13 mouse cellular contexts compared by ENCODE assay signal in genomic region chr14:54885309-54885708, GRCm38 (mm10). TPM values are rescaled to one million over a fixed set of nuclear protein-coding genes. Genes with fewer than 3 reads are reported as not detected.
DNase-seq lines count a peak whose midpoint lies in the region; ATAC-seq lines count a peak whose summit lies in the region.
"Had no signal": no experiment of that assay in that cellular context is flagged by ENCODE, and none has a peak within 500 bp of the region (broad histone marks: within the 10 kb centered on the region; RNA-seq: fewer than 3 reads in every experiment).

No protein-coding gene starts in this region.

- H3K27ac ChIP-seq in heart, embryonic 13.5 days (replicated peaks), result no peak overlapping the region
- no peak overlapping the region for H3K27ac ChIP-seq in midbrain, embryonic 15.5 days
- H3K27ac ChIP-seq in midbrain, embryonic 16.5 days (ENCODE audit: low read length), result no peak overlapping the region
- H3K27ac ChIP-seq in hindbrain, embryonic 15.5 days (replicated peaks), result no peak overlapping the region
- H3K27ac ChIP-seq: liver, embryonic 13.5 days had no signal

- H3K9ac ChIP-seq in heart, embryonic 13.5 days, result peak overlapping the region; percentile 24; the same call in 1 of the 2 replicates
- H3K9ac ChIP-seq in midbrain, embryonic 15.5 days, result peak overlapping the region; percentile 6; the same call in 1 of the 2 replicates
- no peak overlapping the region for H3K9ac ChIP-seq in midbrain, embryonic 16.5 days (ENCODE audit: low read depth, low read length)
- peak overlapping the region; percentile 73 for H3K9ac ChIP-seq in hindbrain, embryonic 15.5 days

- H3K27me3 ChIP-seq in heart, embryonic 13.5 days (replicated peaks), result no peaks in the 10 kb centered on the region
- H3K27me3 ChIP-seq in midbrain, embryonic 15.5 days (replicated peaks), result no peaks in the 10 kb centered on the region
- no peaks in the 10 kb centered on the region for H3K27me3 ChIP-seq in midbrain, embryonic 16.5 days (ENCODE audit: control insufficient read depth, insufficient read depth, low read depth, low read length)
- no peaks in the 10 kb centered on the region for H3K27me3 ChIP-seq in hindbrain, embryonic 15.5 days
- H3K27me3 ChIP-seq: liver, embryonic 13.5 days had no signal

- no peak for ATAC-seq in heart, embryonic 13.5 days (ENCODE audit: extremely low read depth, insufficient number of reproducible peaks, low FRiP score, low TSS enrichment)
- ATAC-seq in midbrain, embryonic 15.5 days (replicated peaks), result no peak
- no peak for ATAC-seq in midbrain, embryonic 16.5 days
- ATAC-seq in hindbrain, embryonic 15.5 days (ENCODE audit: low FRiP score, low read depth), result no peak

- H3K9me3 ChIP-seq in heart, embryonic 13.5 days, result no peaks in the 10 kb centered on the region
- no peaks in the 10 kb centered on the region for H3K9me3 ChIP-seq in midbrain, embryonic 15.5 days
- H3K9me3 ChIP-seq in midbrain, embryonic 16.5 days (replicated peaks; ENCODE audit: control insufficient read depth, low read length, poor library complexity, severe bottlenecking), result no peaks in the 10 kb centered on the region
- H3K9me3 ChIP-seq in hindbrain, embryonic 15.5 days, result no peaks in the 10 kb centered on the region
- H3K9me3 ChIP-seq: liver, embryonic 13.5 days had no signal

- peaks cover 25% of the 10 kb centered on the region for H3K4me1 ChIP-seq in heart, embryonic 13.5 days
- H3K4me1 ChIP-seq in midbrain, embryonic 15.5 days, result peaks cover 27% of the 10 kb centered on the region
- peaks cover 17% of the 10 kb centered on the region for H3K4me1 ChIP-seq in midbrain, embryonic 16.5 days (ENCODE audit: control insufficient read depth, insufficient read depth, low read length)
- H3K4me1 ChIP-seq in hindbrain, embryonic 15.5 days (replicated peaks), result peaks cover 30% of the 10 kb centered on the region

- H3K4me3 ChIP-seq in heart, embryonic 13.5 days, result no peak overlapping the region
- no peak overlapping the region for H3K4me3 ChIP-seq in midbrain, embryonic 15.5 days
- no peak overlapping the region for H3K4me3 ChIP-seq in midbrain, embryonic 16.5 days (ENCODE audit: low read depth, low read length)
- 0 out of 2 replicates have a peak overlapping the region, but pooled peaks have one; percentile 57 for H3K4me3 ChIP-seq in hindbrain, embryonic 15.5 days
- H3K4me3 ChIP-seq: liver, embryonic 13.5 days had no signal

- 90% methylated on average over 11 of the region's 11 CpGs for WGBS in heart, embryonic 13.5 days
- WGBS in midbrain, embryonic 15.5 days, result 93% methylated on average over 11 of the region's 11 CpGs
- WGBS in midbrain, embryonic 16.5 days, result 92% methylated on average over 11 of the region's 11 CpGs
- WGBS in hindbrain, embryonic 15.5 days, result 89% methylated on average over 11 of the region's 11 CpGs

- peaks cover 28% of the 10 kb centered on the region for H3K36me3 ChIP-seq in heart, embryonic 13.5 days
- H3K36me3 ChIP-seq in midbrain, embryonic 15.5 days (replicated peaks), result no peaks in the 10 kb centered on the region
- no peaks in the 10 kb centered on the region for H3K36me3 ChIP-seq in midbrain, embryonic 16.5 days (ENCODE audit: control insufficient read depth, insufficient read depth, low read length)
- H3K36me3 ChIP-seq in hindbrain, embryonic 15.5 days, result 0 out of 2 replicates have a peak, but pooled peaks cover 5% of the 10 kb centered on the region

- peak overlapping the region; percentile 79; the same call in 1 of the 2 replicates for H3K4me2 ChIP-seq in heart, embryonic 13.5 days
- H3K4me2 ChIP-seq in midbrain, embryonic 15.5 days, result peak overlapping the region; percentile 85
- no peak overlapping the region; the same call in 1 of the 2 replicates for H3K4me2 ChIP-seq in midbrain, embryonic 16.5 days (ENCODE audit: low read length)
- H3K4me2 ChIP-seq in hindbrain, embryonic 15.5 days, result peak overlapping the region; percentile 63; the same call in 1 of the 2 replicates

- no peak for DNase-seq in heart, postnatal 36 days
- DNase-seq in testis, postnatal 10 days (ENCODE audit: low spot score), result peak; percentile 63
- DNase-seq in right cerebral cortex, postnatal 25 days, result no peak
- DNase-seq: adrenal gland, postnatal 36 days; cerebellum, adult 11-12 months; liver, embryonic 13.5 days; thymus, postnatal 14 days had no signal

- intact Hi-C loops in heart, postnatal 36 days (cut with DNase I), result loop anchor here (10.0 kb wide), 1 partner anchor 631 kb away; the partner anchor contains the start of genes Abhd4 and Dad1

RNA-seq across cellular contexts. Expression of gene Gm20521, which starts 2.1 kb away (rescaled TPM):
- polyA plus RNA-seq in heart, embryonic 13.5 days (2015; fragmentation: Nextera tagmentation; extraction: Ambion mirVana), result not detected in 2 replicates
- 1 to 10 TPM; 3.5 to 6.6 TPM for total RNA-seq in heart, postnatal 36 days (2021)
- not detected in 2 replicates for polyA plus RNA-seq in midbrain, embryonic 15.5 days (2015; fragmentation: Nextera tagmentation; extraction: Ambion mirVana)
- polyA plus RNA-seq in midbrain, embryonic 16.5 days (2015; fragmentation: Nextera tagmentation; extraction: Ambion mirVana), result not detected in 2 replicates
- polyA plus RNA-seq in hindbrain, embryonic 15.5 days (2015; fragmentation: Nextera tagmentation; extraction: Ambion mirVana), result not detected in 2 replicates
- polyA plus RNA-seq: kidney, embryonic 14.5 days; neural tube, embryonic 14.5 days had no signal

RNA-seq across cellular contexts. Expression of gene Bcl2l2, which starts 2.1 kb away (rescaled TPM):
- 2.5 and 2.6 TPM in 2 replicates for polyA plus RNA-seq in heart, embryonic 13.5 days (2015; fragmentation: Nextera tagmentation; extraction: Ambion mirVana)
- total RNA-seq in heart, postnatal 36 days (2021), result 10 to 100 TPM; 42.1 to 43.4 TPM
- polyA plus RNA-seq in midbrain, embryonic 15.5 days (2015; fragmentation: Nextera tagmentation; extraction: Ambion mirVana), result 4.1 and 4.8 TPM in 2 replicates
- 3.9 and 4.1 TPM in 2 replicates for polyA plus RNA-seq in midbrain, embryonic 16.5 days (2015; fragmentation: Nextera tagmentation; extraction: Ambion mirVana)
- polyA plus RNA-seq in hindbrain, embryonic 15.5 days (2015; fragmentation: Nextera tagmentation; extraction: Ambion mirVana), result 3.2 and 4.3 TPM in 2 replicates

RNA-seq across cellular contexts. Expression of gene Pabpn1, which starts 7.0 kb away (rescaled TPM):
- polyA plus RNA-seq in heart, embryonic 13.5 days (2015; fragmentation: Nextera tagmentation; extraction: Ambion mirVana), result 72.3 and 74.0 TPM in 2 replicates
- 10 to 100 TPM; 45.8 to 51.0 TPM for total RNA-seq in heart, postnatal 36 days (2021)
- polyA plus RNA-seq in midbrain, embryonic 15.5 days (2015; fragmentation: Nextera tagmentation; extraction: Ambion mirVana), result 183 and 192 TPM in 2 replicates
- polyA plus RNA-seq in midbrain, embryonic 16.5 days (2015; fragmentation: Nextera tagmentation; extraction: Ambion mirVana), result 150 and 163 TPM in 2 replicates
- 161 and 162 TPM in 2 replicates for polyA plus RNA-seq in hindbrain, embryonic 15.5 days (2015; fragmentation: Nextera tagmentation; extraction: Ambion mirVana)

RNA-seq across cellular contexts. Expression of gene Ppp1r3e, which starts 8.0 kb away (rescaled TPM):
- polyA plus RNA-seq in heart, embryonic 13.5 days (2015; fragmentation: Nextera tagmentation; extraction: Ambion mirVana), result 1.1 and 1.7 TPM in 2 replicates
- 1 to 10 TPM; 2.6 to 2.9 TPM for total RNA-seq in heart, postnatal 36 days (2021)
- polyA plus RNA-seq in midbrain, embryonic 15.5 days (2015; fragmentation: Nextera tagmentation; extraction: Ambion mirVana), result 3.3 and 3.4 TPM in 2 replicates
- 2.3 and 3.4 TPM in 2 replicates for polyA plus RNA-seq in midbrain, embryonic 16.5 days (2015; fragmentation: Nextera tagmentation; extraction: Ambion mirVana)
- polyA plus RNA-seq in hindbrain, embryonic 15.5 days (2015; fragmentation: Nextera tagmentation; extraction: Ambion mirVana), result 4.1 and 4.8 TPM in 2 replicates

RNA-seq across cellular contexts. Expression of gene Homez, which starts 14.5 kb away (rescaled TPM):
- polyA plus RNA-seq in heart, embryonic 13.5 days (2015; fragmentation: Nextera tagmentation; extraction: Ambion mirVana), result 5.3 and 8.0 TPM in 2 replicates
- total RNA-seq in heart, postnatal 36 days (2021), result 1 to 10 TPM; 5.2 to 8.8 TPM
- 13.6 and 14.5 TPM in 2 replicates for polyA plus RNA-seq in midbrain, embryonic 15.5 days (2015; fragmentation: Nextera tagmentation; extraction: Ambion mirVana)
- 13.2 and 14.5 TPM in 2 replicates for polyA plus RNA-seq in midbrain, embryonic 16.5 days (2015; fragmentation: Nextera tagmentation; extraction: Ambion mirVana)
- 12.1 and 13.7 TPM in 2 replicates for polyA plus RNA-seq in hindbrain, embryonic 15.5 days (2015; fragmentation: Nextera tagmentation; extraction: Ambion mirVana)
